Mouse (Mus musculus): ENCODE data around the gene Zfp605. TPM values are rescaled to one million over a fixed set of nuclear protein-coding genes. Genes with fewer than 3 reads are reported as not detected.

Gene Zfp605
- polyA plus RNA-seq, 1 experiment, result 0.56 TPM

DNA sequence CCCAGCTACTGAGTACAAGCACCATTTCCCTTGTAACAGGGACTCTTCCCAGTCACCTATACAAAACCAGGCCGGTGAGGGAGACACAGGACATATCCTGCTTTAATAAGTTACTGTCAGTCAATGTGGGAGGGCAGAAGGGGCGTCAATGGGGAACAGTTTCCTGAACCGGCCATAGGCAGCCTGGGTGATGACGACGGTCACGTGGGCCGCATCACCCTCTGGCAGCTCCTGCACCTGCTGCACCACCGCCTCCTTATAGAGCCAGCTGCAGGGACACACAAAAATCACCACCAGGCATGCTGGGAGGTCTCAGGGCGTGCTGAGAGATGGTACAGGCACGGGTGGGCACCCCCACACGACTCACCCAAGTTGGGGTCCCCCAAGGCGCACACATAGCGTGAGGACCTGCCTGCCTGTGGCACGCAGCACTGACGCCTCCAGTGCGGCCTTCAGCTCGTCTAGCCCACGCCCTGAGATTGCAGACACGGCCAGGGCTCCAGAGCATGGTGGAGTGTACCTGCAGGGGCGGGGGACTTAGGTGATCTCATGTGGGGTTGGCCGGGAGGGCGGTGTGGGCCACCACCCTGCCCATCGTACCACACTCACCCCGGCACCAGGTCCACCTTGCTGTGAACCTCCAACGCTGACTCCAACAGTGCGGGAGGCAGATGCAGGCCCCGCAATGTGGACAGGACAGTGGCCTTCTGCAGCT, 5.8 kb upstream of the Zfp605 start:
- TF ChIP-seq GATA1 (IDR thresholded peaks at IDR 0.05; ENCODE audit: low read length), result no peak

DNA sequence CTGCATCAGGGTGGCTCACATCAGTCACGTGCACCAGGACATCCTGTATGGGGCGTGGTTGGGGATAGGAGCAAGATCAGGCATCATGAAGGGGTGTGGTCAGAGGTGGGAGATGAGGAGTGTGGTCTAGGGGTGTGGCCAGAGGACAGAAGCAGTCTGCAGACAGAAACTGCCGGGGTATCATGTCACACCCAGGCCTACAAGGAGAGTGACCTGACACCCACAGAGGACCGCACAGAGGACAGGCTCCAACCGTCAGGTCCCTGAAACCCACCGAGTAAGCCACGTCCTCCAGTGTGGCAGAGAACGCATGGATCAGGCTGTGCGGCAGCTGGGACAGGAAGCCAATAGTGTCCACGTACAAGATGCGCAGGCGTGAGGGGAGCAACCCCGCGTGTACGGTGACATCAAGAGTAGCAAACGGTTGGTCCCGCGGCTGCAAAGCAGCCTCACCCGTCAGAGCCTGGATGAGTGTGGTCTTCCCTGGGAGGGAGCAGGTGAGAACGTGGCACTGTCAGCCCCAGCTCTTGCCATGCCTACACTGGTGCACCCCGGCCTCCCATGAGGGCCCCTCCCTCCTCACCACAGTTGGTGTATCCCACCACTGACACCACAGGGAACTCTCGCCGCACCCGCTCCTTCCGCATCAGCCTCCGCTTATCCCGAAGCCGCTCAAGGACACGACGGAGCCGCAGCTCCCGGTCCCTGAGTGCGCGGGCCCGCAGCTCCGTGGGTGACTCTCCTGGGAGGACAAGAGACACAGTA, 5.1 kb upstream of the Zfp605 start:
- no peak for TF ChIP-seq GATA1 (IDR thresholded peaks at IDR 0.05; ENCODE audit: low read length)

DNA sequence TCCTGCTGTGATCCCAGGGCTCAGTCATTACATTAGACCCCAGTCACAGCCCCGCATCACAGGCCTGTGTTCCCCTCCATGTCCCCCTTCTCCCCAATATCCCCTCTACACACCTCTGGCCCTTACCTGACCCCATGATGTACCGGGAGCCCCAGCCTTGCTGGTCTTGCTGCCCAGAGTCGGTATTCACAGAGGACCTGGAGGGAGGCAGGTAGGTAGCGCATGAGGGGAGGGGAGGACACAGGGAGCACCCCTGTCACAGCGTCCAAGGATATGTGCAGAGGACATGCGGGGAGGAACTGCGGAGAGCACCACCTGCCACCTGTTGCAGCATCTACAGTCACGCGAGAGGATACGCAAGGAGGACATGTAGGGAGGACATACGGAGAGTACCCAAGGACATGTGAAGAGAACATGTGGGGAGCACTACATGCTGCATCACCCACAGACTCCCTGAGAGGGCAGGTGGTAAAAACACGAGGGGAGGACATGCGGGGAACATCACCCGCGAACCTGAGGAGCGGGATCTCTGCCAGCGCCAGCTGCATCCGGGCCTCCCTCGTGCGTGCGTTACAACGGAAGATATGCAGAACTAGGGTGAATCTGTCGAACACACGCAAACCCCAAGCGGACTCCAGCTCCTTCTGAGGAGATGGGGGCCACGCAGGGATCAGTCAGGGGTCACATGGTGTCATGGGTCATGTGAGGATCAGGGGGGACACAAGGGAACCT, 3.6 kb upstream of the Zfp605 start:
- TF ChIP-seq GATA1 (IDR thresholded peaks at IDR 0.05; ENCODE audit: low read length), result no peak

DNA sequence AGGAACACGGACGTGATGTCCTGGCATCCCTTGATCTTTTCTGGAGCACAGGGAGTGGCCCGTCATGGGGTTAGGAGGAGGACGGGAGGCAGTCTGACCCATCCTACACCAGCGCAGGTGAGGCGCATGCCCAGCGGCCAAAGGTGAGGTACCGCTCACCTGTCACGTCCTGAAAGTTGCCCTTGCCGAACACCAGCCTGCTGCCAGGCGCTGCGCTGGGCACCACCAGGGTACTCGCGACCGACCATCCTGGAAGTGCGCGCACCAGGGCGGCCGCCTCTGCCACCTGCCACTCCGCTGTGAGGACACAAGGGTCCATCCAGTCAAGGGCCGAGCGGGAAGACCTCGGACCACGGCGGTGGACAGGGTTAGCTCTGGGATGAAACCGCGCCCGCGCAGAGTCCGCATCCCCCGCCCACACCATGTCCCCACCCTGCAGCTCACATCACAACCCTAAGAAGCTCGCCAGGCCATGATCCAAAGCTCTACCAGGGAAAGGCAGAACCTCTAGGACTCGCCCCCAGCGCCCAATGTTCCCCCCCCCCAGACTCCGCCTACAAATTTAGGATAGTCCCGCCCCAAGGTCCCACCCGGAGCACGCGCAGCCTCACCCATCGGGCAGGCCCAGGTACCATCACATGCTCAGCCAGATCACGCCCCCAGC, 2.9 kb upstream of the Zfp605 start:
- no peak for TF ChIP-seq GATA1 (IDR thresholded peaks at IDR 0.05; ENCODE audit: low read length)

DNA sequence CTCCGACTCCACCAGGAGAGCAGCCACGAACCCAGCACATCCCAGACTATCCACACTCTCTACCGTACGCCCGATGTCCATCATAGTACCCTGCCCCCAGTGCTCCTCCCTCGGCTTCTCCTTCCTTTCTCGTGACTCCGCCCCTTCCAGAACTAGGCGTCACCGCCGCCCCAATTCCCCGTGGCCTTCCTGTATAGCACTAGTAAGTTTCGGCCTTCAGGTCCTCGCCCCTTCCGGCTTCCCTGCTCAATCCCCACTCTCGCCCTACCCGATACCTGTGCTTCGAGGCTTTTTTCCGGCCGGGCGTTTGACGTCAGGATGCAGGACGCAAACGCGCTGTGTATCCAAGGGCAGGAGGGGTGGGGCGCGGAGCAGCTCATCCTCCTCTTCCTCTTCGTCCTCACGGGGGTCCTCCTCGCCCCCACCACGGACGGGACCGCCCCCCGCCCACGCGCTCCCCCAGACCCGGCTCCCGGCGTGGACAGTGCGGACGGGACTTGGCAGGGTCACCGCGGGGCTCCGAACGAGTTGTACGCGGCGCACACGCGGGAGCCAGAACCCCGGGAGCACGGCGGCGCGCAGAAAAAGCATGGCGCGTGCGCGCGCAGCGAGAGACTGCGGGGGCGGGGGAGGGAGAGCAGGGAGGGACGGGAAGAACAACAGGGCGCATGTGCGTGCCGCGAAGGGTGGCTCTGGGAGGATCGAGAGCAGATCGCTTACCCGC, 2.1 kb upstream of the Zfp605 start, which contains the start of gene Gtpbp6:
Gene Gtpbp6 (minus strand): TSS at position 617 of the 724 bp plus-strand sequence.
- TF ChIP-seq GATA1 (IDR thresholded peaks at IDR 0.05; ENCODE audit: low read length), result no peak

DNA sequence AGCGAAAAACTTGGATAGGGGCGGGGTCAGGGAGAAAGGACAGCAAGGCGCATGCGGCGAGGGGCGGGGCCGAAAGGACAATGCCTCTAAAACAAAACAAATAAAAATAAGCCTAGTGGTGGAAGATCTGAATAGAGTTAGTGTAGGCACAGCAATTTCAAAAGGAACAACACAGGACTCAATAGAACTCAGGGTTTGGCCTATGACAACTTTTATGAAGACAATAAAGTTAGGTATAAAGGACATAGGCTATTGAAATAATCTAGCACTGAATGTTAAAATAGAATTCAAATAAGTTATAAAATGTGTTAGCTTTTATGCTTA, 1.6 kb upstream of the Zfp605 start:
- TF ChIP-seq GATA1 (IDR thresholded peaks at IDR 0.05; ENCODE audit: low read length), result no peak

DNA sequence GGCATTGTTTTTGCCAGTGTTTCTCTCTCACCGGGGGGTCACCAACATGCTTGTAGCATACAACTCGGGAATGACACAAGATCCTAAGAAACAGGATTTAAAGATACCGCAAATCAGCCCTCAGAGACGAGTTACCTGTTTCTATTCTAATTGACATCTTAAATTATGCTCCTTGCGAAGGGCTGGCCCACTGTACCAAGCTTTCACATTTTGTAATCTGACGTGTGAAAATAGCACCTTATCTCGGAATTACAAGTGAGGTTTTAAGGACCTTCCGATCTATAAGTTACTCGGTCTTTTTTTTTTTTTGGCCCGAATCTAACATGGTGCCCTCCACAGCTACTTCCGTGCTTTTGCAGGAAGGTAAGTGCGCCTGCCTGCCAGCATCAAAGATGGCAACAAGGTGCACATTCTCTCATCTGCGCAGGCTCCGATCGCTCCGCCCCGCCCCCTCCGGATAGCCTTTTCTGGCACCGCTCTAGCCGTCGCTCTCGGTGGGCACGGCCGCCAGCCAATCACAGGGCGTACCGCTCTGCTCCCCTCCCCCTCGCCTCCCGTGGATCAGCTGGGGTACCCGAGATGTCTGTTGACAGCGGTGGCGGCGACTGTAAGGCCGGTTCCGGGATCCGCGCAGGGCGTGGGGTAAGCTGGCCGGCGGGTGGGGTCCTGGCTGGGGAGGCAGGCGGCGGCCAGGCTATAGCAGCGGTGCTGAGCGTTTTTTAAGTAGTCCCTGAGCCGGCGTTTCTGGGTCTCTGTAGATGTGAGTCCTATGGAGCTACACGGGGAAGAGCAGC, 25.6 kb downstream of the Zfp605 start, which contains the start of gene Chfr:
Gene Chfr (plus strand): TSS at position 550 of the 794 bp plus-strand sequence.
- TF ChIP-seq GATA1 (IDR thresholded peaks at IDR 0.05; ENCODE audit: low read length), result no peak

DNA sequence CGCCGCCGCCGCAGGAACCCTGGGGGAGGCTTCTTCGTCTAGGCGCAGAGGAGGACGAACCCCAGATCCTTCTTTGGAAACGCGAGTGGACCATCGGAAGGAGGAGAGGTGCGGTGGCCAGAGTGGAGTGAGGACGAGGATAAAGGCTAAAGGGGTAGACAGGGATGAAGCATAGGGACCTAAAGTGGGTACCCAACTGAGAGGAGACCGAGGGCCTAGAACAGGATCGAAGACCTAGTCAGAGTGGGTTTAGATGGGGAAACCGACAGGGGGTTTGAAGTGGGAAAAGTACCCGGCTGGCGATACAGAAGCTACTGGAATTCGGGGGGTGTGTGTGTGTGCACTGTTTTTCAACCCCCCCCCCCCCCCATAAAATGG, 26.2 kb downstream of the Zfp605 start:
- no peak for TF ChIP-seq GATA1 (IDR thresholded peaks at IDR 0.05; ENCODE audit: low read length)

DNA sequence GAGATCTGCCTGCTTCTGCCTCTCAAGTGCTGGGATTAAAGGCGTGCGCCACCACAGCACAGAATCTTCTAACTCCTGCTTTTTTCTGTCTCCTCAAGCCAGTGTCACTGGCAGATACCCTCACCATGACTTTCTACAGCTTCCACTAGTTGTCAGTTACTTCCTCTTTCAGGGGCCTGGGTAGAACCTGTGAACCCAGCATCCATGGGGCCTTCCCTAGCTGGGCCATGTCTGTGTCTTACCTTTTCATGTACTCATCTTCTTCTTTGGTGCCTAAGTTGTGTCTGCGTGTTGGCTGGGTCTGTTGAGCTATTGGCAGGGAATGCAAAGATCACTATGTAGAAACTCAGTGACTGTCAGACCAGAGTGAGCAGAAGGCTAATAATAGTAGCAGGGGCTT, 27.9 kb downstream of the Zfp605 start:
- no peak for TF ChIP-seq GATA1 (IDR thresholded peaks at IDR 0.05; ENCODE audit: low read length)

DNA sequence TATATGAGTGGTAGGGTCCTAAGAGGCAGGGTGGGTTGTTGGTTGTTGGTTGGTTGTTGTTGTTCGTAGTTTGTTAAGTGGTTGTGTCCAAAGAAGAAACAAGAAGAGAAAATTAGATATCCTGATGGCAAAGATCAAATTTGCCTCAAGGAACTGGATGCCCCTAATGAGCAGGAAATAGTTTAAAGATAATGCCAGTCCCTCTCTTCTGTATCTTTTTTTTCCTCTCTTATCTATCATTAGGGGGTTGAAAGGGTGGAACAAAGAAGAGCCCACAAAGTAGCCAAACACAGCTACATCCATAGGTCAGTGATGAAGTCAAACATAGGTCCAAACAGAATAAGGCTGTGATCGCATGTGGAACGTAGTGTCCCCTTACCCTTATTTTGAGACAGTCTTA, 29.4 kb downstream of the Zfp605 start:
- no peak for TF ChIP-seq GATA1 (IDR thresholded peaks at IDR 0.05; ENCODE audit: low read length)

DNA sequence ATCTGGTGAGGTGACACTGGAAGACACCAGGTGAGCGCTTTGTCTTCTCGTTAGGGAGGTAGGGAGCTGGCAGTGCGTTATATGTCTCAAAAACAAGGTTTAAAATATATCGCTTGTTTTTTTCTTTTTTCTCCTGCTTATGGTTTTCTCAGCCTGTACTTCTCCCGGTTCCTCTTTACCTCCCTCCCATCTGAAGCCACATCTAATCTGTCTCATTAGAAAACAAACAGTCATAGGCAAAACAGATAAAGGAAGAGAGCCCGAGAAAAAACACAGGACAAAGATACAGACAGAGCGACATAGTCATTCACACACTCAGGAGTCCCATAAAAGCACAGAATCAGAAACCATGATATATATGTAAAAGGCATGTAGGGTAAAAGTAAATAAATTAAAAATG, 30.5 kb downstream of the Zfp605 start:
- TF ChIP-seq GATA1 (IDR thresholded peaks at IDR 0.05; ENCODE audit: low read length), result no peak

DNA sequence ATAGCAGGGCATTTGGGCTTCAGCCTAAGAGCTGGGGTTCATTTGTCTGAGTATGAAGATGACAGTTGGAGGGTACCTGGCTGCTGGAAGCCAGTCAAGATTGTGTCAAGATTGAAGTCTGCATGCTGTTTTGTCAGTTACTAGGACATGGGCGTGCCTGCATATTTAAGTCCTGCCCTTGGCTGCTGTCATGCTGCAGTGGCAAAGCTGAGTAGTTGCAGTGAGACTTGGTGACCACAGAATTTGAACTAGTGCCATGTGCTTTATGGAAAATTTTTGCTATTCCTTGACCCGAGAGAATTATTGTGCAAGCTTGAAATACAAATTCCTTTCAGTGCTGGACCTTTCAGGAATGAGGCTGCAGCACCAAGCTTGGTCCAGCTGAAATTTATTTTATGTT, 32.4 kb downstream of the Zfp605 start:
- no peak for TF ChIP-seq GATA1 (IDR thresholded peaks at IDR 0.05; ENCODE audit: low read length)

DNA sequence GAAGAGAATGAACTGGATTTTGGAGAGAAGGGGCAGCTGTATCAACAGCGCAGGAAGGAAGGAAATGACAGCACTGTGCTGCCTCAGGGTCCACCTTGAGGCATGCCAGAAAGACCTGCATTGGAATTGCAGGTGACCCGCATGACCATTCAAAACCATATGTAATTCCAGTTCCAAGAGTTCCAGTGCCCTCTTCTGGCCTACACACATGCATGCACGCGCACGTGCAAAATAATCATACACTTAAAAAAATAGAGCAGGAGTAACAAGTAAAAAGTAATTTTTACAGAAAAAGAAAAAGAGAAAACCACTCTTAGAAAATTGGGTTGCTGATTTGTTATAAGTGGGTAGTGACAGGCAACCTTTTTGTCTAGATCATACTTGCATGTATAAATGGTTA, 33.1 kb downstream of the Zfp605 start:
- no peak for TF ChIP-seq GATA1 (IDR thresholded peaks at IDR 0.05; ENCODE audit: low read length)

DNA sequence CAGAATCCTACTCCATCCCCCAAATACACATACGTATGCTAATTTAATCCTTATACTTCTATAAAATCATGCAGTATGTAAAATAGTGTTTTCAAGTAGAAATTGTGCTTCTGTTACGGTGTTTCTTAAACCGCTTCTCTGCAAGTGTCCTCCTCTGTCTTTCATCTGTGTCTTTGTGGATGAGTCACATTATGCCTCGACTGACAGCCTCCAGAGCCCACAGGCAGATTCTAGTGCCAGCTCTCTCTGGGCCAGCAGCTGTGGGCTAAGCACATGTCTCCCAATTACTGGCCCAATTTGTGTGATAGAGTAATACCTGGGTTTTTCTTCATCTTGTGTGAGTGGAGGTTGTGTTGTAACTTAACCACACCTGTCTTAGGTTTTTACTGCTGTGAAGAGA, 59.5 kb downstream of the Zfp605 start:
- no peak for TF ChIP-seq GATA1 (IDR thresholded peaks at IDR 0.05; ENCODE audit: low read length)

Data from G1E-ER4 (cell line).